Mouse (Mus musculus) hematopoietic stem cell, adult 5-6 weeks (primary cell): ENCODE results near the gene Tmod2. TPM values are rescaled to one million over a fixed set of nuclear protein-coding genes. Genes with fewer than 3 reads are reported as not detected.

ENCODE experiments used
- ATAC-seq, 2 experiments: fragments of 125-278 bp in 1 of 2; replicated peaks in 1 of 2; 2 replicates each; pipeline ENCODE4 v1.8.0; 2016 to 2017; ENCODE audit warnings: inconsistent platforms in 2 of 2, mild to moderate bottlenecking in 2 of 2, moderate number of reproducible peaks in 2 of 2, low read depth in 1 of 2, moderate TSS enrichment in 1 of 2; ENCODE audit not compliant: low FRiP score in 2 of 2, poor library complexity in 2 of 2, severe bottlenecking in 2 of 2, insufficient read depth in 1 of 2, low TSS enrichment in 1 of 2
- total RNA-seq: library from RNA; stranded (forward); fragments of 172-1452, 232-1000 nt; gene quantifications from 2 replicates; pipeline ENCODE4 v1.2.3, GENCODE M21; 2017

Gene Tmod2
- total RNA-seq, 1 experiment from 2014 or later, result not detected

DNA sequence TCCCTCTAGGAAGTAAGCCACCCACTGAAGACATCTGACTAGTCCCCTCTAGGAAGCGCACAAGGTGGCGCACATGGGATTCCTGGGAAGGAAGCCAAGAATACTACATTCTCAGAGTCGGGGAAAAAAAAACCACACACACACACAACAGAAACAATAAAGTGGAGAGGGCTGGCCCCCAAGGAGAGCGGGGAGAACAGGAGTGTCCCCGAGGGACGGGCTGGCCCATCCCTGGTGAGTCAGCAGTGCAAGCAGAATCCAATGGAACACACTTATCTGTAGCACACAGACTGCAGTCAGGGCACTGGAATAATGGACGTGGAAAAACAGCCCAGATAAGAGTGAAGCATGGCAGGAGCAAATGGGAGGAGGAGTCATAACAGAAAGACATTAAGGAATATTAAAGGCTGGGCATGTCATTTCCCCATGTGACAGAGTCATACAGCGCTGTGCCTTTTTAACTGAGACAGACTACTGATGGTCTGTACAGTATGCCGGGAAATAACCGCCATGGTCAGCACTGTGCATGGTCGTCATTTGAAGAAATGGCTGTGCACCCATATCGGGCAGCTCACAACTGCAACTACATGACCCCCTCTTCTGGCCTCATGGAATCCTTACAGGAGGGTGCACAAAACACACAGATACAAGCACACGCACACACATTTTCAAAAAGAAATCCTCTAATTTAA lies 83.6 kb downstream of the Tmod2 start:
- ATAC-seq, result peak in 1 of 2 experiments; percentile 32; a peak in 1 of 4 replicates

DNA sequence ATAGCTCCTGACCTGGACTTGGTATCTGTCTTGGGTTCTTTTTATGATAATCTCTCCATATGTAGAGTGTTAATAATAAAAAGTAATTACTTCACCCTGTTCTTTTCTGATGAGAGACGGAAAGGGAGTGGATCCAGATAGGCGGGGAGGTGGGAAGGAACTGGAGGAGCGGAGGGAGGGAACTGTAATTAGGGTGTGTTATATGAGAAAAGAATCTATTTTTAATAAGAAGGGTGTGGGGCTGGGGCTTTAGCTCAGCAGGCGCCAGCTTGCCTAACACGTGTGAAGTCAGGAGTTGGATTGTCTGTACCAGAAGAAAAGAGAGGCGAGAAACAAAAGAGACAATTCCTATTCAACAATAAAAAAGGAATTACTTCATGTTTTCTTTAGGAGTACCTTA lies 87.5 kb downstream of the Tmod2 start:
- no peak for ATAC-seq

GRCm38 (mm10) chr9:75522217-75522616 lies 88.9 kb downstream of the Tmod2 start:
- ATAC-seq, result no peak

GRCm38 (mm10) chr9:75521788-75522187 lies 89.3 kb downstream of the Tmod2 start:
- peak; percentile 82 to 87 for ATAC-seq

DNA sequence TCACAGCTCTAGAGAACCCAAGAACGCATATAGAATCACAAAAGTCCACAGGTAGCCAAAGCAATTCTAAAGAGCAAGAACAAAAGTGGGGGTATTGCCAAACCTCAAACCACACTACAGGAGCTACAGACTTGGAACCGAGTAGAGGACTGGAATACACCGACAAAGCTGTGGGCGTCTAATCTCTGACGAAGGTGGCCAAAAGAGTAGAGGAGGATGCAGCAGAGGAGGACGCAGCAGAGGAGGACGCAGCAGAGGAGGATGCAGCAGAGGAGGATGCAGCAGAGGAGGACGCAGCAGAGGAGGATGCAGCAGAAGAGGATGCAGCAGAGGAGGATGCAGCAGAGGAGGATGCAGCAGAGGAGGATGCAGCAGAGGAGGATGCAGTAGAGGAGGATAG lies 90.2 kb downstream of the Tmod2 start:
- no peak for ATAC-seq

DNA sequence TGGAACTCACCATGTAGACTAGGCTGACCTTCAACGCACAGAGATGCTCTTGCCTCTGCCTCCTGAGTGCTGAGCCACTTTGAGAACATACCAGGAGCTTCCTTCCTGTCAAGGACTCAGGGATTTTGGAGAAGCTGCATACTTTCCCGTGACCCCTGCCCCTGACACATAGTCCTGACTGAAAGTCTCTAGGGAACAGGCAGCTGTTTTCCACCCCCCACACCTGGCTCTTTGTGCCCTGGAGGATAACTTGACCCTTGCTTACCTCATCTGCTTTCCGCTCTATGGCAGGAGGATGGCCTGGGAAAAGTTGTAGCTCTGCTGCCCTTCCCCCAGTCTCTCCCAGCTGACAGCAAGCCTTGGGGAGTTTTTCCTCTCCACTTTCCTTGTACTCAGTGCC lies 93.4 kb downstream of the Tmod2 start:
- ATAC-seq, result no peak

Other genes with a start within 250 kb of the Tmod2 start
- 75.8 and 93.7 TPM in 2 replicates for gene Mapk6, start 201.3 kb downstream of the Tmod2 start, total RNA-seq
- gene Leo1, start 169.8 kb downstream of the Tmod2 start, total RNA-seq, result 44.0 and 54.1 TPM in 2 replicates
- gene Tmod3, start 51.7 kb downstream of the Tmod2 start, total RNA-seq, result 103 and 104 TPM in 2 replicates
- gene Lysmd2, start 14.4 kb upstream of the Tmod2 start, total RNA-seq, result 13.0 and 14.2 TPM in 2 replicates
- not detected in 2 replicates for gene Scg3, start 72.7 kb upstream of the Tmod2 start, total RNA-seq
- not detected in 2 replicates for gene Bmp5, start 164.0 kb upstream of the Tmod2 start, total RNA-seq